Mouse (Mus musculus): ENCODE data around the gene Gm28230. TPM values are rescaled to one million over a fixed set of nuclear protein-coding genes. Genes with fewer than 3 reads are reported as not detected.
A peak's percentile ranks its signal among the peaks of the same experiment; 100 is the strongest.

Gm28230 gene
- total RNA-seq (2021) = not detected
- long read RNA-seq, experiment 1 = 0 reads
- long read RNA-seq, experiment 2 = 0 reads

DNA sequence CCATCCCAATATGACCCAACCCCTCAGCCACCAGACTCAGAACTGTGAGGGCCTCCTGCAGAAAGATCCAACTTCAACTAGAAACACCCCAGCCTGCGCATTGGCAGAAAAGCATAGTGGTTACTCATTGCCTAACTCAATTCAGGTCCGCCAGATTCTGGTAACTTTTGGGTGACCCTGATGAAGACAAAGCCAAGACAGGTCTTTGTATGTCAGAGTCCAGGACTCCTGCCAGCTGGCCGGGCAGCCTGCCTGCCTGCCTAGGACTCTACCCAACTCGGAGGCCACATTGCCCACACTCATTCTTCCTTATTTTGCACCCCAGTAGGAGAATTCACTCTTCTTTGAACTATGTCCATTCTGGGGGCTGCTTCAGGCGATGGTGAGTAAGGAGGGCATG, at the start of gene Gm28230:
Gm28230 (plus strand) TSS at position 178 of the 400 bp plus-strand sequence.
- DNase-seq = no peak

DNA sequence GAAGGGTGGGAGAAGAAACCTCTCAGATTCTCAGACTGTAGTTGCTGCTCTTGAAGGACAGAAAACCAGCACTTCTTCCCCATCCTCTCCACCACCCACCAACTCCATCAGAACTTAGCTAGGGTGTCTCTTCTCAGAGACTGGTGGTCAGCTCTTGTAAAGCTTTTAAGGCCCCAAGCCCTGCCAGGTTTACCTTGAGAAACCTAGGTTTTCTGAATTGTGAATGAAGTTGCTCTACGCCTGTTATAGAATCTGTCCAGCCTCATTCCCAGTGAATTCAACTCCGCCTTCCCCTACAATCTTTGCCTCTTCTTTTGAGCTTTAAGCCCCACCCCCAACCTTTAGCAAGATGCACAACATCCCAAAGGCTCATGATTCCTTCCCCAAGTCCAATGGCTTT, 49.4 kb upstream of the Gm28230 start:
- no peak for DNase-seq

- no peak for DNase-seq
Observed at GRCm38 (mm10) chr2:74678891-74679595, 47.5 kb upstream of the Gm28230 start, which contains the start of gene Hoxd11. Hoxd11 (plus strand) TSS chr2:74679557.

- no peak for DNase-seq
Observed at GRCm38 (mm10) chr2:74679596-74679971, 46.9 kb upstream of the Gm28230 start.

DNA sequence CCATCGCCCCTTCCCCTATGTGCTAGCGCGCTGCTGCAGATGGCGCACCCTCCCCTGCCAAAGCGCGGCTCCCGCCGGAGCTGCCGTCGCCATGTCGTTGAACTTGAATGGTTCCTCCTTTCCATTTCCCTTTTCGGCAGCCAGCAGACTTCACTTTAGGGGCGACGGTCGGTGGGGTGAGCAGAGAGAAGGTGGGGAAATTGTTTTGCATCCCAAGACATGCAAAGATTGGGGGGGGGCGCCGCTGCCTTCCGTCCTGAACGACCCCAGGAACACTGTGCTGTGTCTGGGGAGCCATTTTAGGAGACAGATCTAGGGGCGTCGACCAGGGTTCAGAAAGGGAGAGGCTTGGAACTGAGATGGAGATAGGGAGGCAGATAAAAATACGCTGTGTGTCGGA, 46.5 kb upstream of the Gm28230 start:
- no peak for DNase-seq

DNA sequence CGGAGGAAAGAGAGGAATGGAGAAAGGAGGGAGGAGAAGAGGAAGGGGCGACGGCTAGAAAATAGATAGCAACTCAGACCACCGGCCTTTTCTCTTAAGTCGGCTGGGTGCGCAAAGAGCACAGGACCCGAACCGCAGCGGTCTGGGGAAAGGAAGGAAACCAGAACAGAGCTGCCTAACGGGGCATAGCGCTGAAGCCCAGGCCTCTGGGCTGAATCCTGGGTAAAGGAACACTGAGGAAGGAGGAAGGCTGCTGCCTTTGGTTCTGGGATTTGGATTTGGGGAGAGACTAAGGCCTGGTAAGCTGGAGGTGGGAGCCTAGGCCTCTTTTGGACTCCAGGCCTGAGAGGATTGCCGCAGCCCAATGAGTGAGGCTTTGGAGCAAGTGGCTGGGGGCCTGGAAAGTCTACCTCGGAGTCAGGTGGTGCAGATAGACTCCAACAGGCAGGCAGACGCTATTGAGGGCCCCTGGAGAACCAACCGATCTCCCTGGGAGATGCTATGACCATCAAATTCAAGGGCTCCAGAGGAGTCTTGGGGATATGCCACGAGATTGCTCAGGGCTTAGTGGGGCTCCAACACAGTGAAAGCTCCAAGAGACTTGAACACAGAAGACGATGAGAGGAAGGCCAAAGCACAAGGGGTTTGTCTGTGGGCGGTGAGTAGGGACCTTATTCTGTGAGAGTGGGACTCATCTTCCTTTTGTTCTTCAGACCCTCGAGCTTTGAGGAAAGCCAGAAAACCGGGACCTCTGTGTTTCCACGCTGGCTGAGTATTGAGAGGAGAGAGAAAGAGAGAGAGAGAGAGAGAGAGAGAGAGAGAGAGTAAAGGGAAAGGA, 45.7 kb upstream of the Gm28230 start:
- DNase-seq = no peak

- no peak for DNase-seq
Observed at GRCm38 (mm10) chr2:74681594-74682531, 44.7 kb upstream of the Gm28230 start.

GRCm38 (mm10) chr2:74682796-74683195, 43.7 kb upstream of the Gm28230 start:
- no peak for DNase-seq

DNA sequence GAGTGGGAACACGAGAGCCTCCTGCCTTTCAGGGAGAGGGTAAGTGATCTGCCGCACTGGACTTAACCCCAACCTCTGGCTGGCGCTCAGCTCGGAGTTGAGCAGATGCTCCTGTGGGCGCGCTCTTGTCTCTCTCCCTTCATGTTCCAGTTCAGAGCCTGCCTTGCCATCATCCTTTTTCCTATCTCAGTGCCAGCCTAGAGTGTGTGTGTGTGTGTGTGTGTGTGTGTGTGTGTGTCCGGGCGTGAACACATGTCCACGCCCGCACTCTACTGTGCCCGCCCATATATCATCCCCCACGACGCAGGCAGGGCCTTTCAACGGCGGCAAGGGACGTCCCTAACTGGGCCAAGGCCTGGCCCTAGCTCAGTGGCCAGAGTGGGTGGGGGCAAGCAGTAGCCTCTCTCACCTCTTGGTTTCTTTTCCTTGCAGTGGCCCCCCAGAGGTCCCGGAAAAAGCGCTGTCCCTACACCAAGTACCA, 43.0 kb upstream of the Gm28230 start:
- no peak for DNase-seq

GRCm38 (mm10) chr2:74684106-74684505, 42.4 kb upstream of the Gm28230 start:
- no peak for DNase-seq

DNA sequence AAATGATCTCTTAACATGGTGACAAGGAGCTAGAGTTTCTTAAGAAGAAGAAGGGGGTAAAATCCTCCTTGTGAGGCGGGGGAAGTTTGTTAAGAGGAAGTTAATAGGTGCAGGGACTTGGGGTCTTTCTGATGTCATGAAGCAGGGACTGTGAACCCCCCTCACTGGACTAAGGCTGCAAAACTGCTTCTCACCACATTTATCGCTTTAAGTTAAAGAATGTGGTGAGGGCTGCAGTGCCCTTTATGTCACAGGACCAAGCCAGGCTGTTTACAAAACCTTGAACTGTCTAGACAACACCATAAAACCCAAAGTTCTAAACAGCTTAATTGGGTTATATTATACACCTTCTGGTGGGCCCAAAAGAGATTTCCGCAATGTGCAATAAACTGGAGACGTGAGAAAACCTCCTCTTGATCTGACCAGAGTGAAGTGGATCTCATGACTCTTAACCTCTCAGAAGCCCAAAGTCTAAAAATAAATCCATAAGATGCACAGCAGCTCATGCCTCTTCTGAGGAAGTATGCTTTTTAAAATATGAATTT, 41.4 kb upstream of the Gm28230 start:
- DNase-seq = no peak

GRCm38 (mm10) chr2:74686301-74686987, 40.1 kb upstream of the Gm28230 start:
- DNase-seq = peak; percentile 52 to 74

DNA sequence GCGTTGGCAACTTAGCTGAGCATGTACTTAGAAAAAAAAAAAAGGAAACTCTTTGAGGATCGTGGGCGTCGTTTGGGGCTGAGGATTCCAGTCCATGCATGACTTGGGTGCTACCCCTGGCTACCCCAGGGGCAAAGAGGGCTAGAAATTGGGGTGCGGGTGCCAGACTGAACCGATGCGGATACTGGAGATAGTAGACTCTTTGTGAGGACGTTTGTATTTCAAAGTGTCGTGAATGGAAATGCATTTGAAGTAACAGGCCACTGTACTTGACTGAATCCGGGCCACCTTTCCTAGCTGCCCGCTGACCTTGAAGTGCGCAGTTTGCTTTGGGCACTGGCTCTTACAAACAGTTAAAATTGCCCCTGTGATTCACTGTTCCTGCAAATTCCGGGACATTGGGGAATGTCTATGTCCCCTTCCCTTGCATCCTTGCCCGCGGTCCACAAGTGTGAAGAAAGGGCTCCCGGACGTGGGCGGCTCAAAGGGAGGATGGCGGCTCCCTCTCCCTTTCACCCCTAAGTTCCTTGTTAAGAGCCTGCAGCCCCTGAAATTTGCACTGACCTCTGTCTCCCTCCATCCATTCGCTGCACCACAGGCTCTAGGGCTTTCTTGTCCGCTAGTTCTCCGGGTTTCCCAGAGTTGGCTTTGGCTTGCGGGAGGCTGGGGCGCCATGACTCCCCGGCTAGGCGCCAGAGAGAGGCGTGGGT, 39.4 kb upstream of the Gm28230 start:
- DNase-seq = no peak

DNA sequence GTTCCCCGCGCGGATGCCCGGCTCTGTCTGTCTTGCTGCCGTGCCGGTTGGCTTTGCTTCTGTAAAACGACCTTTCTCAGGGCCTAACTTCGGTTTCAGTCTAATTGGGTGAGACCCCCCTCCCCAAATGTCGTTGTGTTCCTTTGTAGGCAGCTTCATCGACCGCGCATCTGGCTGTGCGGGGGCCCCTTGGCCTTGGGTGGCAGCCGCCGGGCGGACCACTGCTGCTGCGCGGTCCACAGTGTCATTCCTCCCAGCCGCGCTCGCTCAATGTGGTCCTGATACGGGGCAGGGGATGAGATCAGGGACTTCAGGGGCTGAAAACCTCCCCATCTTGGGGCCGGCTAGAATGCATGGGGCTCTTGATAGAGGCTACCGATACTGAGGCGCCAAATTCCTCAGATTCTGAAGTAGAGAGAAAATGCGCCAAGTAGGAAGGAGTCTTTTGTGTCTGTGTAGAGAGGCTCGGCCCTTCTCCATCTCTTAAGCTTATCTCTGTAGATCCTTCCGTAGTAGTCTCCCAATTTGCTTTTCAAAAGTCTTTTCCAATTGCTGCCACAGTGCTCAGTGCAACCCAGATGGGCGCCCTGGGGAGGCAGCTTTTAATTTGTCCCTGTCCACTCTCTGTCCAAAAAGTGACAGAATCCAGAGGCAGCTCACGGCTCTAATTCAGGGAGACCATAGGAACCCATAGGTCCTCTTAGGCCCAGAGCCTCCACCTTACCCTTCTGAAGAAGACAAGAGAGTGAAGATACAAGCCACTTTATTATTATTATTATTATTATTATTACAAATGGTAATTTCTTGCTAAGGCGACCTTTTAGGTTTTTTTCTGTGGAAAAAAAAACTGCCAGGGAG, 38.6 kb upstream of the Gm28230 start:
- no peak for DNase-seq

DNA sequence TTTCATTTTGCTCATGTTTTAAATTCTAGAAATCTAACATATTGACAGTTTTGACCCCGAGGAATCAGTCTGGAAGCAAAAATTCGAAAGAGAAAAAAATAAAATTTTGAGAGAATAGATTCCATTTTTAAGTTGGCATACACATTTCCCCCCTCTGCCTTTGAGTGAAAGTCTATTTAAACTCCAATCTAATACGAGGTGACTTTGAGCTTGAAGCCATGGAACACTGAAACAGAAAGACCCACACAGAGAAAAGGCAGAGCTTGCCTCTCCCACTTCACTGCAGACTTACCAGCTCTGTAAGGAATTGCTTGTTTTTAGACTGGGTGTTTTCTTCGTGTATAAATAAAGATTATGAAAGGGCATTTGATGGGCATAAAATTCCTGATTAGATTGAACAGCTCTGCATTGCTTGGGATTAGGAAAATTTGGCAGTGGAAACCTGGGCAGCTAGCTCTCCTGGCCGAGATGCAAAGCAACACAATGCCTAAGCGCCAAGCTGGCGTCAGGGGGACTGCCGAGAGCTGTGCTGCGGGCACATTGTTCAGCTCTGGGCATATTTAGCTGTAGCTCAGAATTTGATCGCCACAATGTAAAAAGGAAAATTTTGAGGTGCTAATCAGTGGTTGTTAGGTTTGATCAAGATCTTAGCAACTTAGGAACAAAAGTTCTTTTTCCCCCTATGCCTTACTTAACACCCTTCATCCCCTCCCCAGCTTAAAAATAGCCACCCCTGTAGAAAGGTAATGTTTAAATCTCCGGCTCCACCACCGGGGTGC, 37.5 kb upstream of the Gm28230 start:
- DNase-seq = no peak

DNA sequence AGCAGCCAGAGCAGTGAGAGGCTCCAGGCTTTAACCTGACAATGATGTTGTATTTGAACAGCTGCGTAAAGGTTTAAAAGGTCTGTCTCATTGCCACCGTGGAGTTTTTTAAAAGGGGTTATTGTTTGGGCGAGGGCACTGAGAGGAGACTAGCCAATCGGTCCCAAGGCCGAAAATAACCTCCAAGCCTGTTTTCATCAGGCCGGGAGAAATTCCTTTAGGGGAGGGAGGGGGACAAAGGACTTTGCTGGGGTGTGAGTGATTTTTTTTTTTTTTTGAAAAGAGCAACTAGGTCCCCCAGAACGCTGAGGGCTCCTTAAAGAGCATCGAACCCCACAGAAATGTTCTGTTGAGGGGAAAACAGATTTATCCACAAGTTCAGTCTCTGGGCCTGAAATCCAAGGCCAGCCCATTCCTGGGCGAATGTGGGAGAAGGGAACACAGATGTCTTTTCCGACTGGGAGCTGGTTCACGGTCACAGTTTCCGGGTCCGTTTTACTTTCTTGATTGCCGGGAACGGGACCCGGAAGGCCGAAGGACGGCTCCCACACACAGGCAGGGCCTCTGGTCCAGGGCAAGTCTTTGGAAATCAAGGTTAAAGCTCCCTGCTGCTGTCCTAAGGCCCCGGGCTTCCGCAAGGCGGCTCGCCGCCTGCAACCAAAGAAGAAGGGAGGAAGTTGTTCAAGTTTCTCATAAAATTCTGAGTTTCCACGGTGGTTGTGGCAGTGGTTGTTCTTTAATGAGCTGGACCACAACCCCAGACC, 36.8 kb upstream of the Gm28230 start:
- DNase-seq = no peak

DNA sequence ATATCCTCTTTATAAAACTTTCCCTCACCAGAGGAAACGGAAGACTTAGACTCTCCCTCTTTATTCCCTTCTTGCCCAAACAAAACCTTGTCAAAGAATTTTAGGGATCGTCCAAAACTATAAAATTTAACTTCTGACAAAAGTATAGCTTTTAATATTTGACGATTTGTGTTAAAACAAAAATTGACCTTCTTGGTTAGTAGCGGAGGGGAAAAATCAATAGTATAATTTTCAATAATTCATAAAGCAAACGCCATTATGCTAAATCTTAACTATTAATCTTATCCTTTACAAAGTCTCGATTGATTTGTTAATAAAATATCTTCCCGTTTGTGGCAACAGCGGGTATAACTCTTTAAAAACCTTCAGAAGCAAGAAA, 36.2 kb upstream of the Gm28230 start:
- no peak for DNase-seq

All from heart, adult 18-20 months (tissue).